Mouse (Mus musculus) forebrain, embryonic 15.5 days (tissue): ENCODE results near the gene Olfr19. TPM values are rescaled to one million over a fixed set of nuclear protein-coding genes. Genes with fewer than 3 reads are reported as not detected.
"Not testable (repeated sequence)": the region's sequence is repeated elsewhere in the genome, so short reads cannot be mapped to it uniquely, and the experiment has no call there.

Source experiments
- ATAC-seq: fragments of 200-750 bp; cut with Nextera tagmentation; replicated peaks from 2 replicates; pipeline ENCODE4 v1.8.0; 2017; ENCODE audit warnings: mild to moderate bottlenecking, moderate TSS enrichment, moderate library complexity
- H3K27ac ChIP-seq: fragments of 300-500 bp; sonication (generic); replicated peaks from 2 replicates; pipeline ENCODE4 v1.5.1; 2015; ENCODE audit warnings: mild to moderate bottlenecking, inconsistent platforms
- H3K27me3 ChIP-seq: fragments of 300-500 bp; sonication (generic); 2 replicates; pipeline ENCODE4 v1.6.1; 2015; ENCODE audit warnings: inconsistent platforms
- H3K36me3 ChIP-seq: fragments of 300-500 bp; sonication (generic); 2 replicates; pipeline ENCODE4 v1.6.1; 2015; ENCODE audit warnings: mild to moderate bottlenecking, inconsistent platforms
- H3K4me1 ChIP-seq: fragments of 300-500 bp; sonication (generic); 2 replicates; pipeline ENCODE4 v1.6.1; 2015; ENCODE audit warnings: inconsistent platforms
- H3K4me2 ChIP-seq: fragments of 300-500 bp; sonication (generic); replicated peaks from 2 replicates; pipeline ENCODE4 v1.6.1; 2015; ENCODE audit warnings: mild to moderate bottlenecking, inconsistent platforms
- H3K4me3 ChIP-seq: fragments of 300-500 bp; sonication (generic); 2 replicates; pipeline ENCODE4 v1.5.1; 2015; ENCODE audit warnings: mild to moderate bottlenecking, inconsistent platforms
- H3K9ac ChIP-seq: fragments of 300-500 bp; sonication (generic); replicated peaks from 2 replicates; pipeline ENCODE4 v1.6.1; 2015; ENCODE audit warnings: mild to moderate bottlenecking, inconsistent platforms
- H3K9me3 ChIP-seq: fragments of 300-500 bp; sonication (generic); 2 replicates; pipeline ENCODE4 v1.6.1; 2016; ENCODE audit warnings: inconsistent platforms
- WGBS: fragments of 180-500 bp; shearing (Covaris S2); methylation state at CpG from one replicate; pipeline ENCODE4 v1.1.7; 2015; ENCODE audit warnings: mixed read lengths; 5-methylcytosine and 5-hydroxymethylcytosine counted together
- polyA plus RNA-seq: library from polyadenylated mRNA; unstranded; fragments of >200 nt; fragmentation: Nextera tagmentation; extraction: Ambion mirVana; gene quantifications from 2 replicates; pipeline ENCODE4 v1.2.1, GENCODE M21; 2015

Gene Olfr19
- polyA plus RNA-seq = not detected in 2 replicates

- Histone ChIP-seq H3K27ac (no peak within 1 kb of the TSS), H3K9ac (no peak within 1 kb of the TSS), H3K9me3 (no peaks in the 10 kb centered on the region), H3K36me3 (no peaks in the 10 kb centered on the region), H3K4me1 (no peaks in the 10 kb centered on the region), H3K4me3 (no peak within 1 kb of the TSS), H3K27me3 (no peaks in the 10 kb centered on the region), H3K4me2 (no peak within 1 kb of the TSS)
- WGBS = 79% methylated on average over 2 of the region's 2 CpGs
- no peak for ATAC-seq
These were observed at the start of gene Olfr19 for GRCm38 (mm10) chr16:16676305-16676704. Gene Olfr19, minus strand, starts transcription at chr16:16676405.

GRCm38 (mm10) chr16:16684975-16685374, 8.8 kb upstream of the Olfr19 start:
- WGBS = 56% methylated on average over 3 of the region's 3 CpGs
- Histone ChIP-seq H3K9ac (no peak overlapping the region), H3K9me3 (no peaks in the 10 kb centered on the region), H3K4me1 (no peaks in the 10 kb centered on the region), H3K27ac (no peak overlapping the region), H3K4me3 (no peak overlapping the region), H3K4me2 (no peak overlapping the region), H3K27me3 (no peaks in the 10 kb centered on the region), H3K36me3 (no peaks in the 10 kb centered on the region)
- no peak for ATAC-seq

DNA sequence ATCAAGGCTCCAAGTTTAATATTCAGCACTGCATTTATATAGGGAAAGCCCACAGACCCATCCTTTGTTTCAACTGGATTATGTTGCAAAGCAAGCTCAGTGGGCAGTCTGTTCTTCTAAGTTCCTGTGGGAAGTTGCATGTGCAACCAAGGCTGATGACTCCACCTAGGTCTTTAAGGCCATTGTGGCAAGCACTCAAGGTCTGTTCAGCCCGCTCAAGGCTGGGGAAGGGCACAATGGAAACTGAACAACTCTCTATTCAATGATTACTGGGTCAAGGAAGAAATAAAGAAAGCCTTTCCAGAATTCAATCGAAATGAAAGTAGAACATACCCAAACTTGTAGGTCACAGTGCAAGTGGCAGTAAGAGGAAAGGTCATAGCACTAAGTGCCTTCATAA, 7.8 kb upstream of the Olfr19 start:
- Histone ChIP-seq H3K4me3 (no peak overlapping the region), H3K4me2 (no peak overlapping the region), H3K9ac (no peak overlapping the region), H3K4me1 (no peaks in the 10 kb centered on the region), H3K27ac (no peak overlapping the region), H3K36me3 (no peaks in the 10 kb centered on the region), H3K27me3 (no peaks in the 10 kb centered on the region), H3K9me3 (no peaks in the 10 kb centered on the region)
- ATAC-seq = no peak
- 69% methylated on average over 2 of the region's 2 CpGs for WGBS

DNA sequence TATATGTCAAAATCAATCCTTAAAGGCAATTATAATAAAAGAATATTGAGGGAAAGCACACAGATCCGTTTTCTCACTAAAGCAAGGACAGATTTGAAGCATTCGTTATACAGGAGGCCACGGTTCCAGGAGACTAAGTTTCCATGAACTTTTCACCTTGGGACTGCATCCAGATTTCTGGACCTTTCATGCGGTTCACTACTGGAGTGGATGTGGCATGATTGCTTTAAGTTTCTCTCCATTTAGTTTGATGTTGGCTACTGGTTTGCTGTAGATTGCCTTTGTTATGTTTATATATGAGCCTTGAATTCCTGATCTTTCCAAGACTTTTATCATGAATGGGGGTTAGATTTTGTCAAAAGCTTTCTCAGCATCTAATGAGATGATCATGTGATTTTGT, 11.2 kb downstream of the Olfr19 start:
- 78% methylated on average over 4 of the region's 4 CpGs for WGBS
- H3K4me2 ChIP-seq = no peak overlapping the region

DNA sequence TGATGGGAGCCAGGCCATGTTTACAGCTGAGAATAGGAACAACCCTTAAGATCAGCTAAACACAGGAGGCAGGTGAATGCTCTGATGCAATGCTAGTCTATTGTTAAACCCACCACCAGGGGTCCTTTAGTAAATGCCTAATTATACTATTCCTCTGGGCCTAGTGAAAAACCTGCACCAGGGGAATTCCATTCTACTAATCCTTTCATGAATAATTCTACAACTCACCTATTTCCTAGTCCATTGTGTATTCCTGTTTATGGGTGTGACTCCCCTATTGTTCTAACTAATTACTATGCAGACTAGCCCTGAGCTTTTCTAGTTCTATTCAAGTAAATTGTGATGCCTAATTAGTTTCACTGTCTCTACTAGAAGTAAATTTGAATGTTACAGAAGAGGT, 11.7 kb downstream of the Olfr19 start:
- not testable (repeated sequence) for H3K36me3 ChIP-seq, H3K4me1 ChIP-seq, H3K4me2 ChIP-seq, H3K9ac ChIP-seq, H3K9me3 ChIP-seq, H3K27me3 ChIP-seq, H3K4me3 ChIP-seq, H3K27ac ChIP-seq, ATAC-seq

More for the DNA sequence above, 11.2 kb downstream of the Olfr19 start:
- H3K4me1 ChIP-seq = no peaks in the 10 kb centered on the region
- H3K9me3 ChIP-seq = 0 out of 2 replicates have a peak, but pooled peaks cover 3% of the 10 kb centered on the region
- no peak overlapping the region for H3K9ac ChIP-seq
- no peak overlapping the region for H3K27ac ChIP-seq
- ATAC-seq = no peak
- H3K36me3 ChIP-seq = no peaks in the 10 kb centered on the region
- H3K4me3 ChIP-seq = no peak overlapping the region
- no peaks in the 10 kb centered on the region for H3K27me3 ChIP-seq

DNA sequence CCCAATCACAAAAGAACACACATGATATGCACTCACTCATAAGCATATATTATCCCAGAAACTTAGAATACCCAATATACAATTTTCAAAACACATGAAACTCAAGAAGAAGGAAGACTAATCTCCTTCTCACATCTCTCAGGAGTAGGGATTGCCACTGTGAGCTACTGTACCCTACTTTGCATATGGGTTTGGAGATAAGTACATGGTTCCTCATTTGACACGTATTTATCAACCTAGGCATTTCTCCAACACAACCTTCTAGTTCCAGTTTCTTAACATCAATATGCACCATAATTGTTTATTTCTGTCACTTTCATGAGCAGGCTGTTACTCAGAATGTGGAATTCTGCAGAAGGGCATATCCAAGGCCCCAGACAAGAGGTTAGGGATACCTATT, 31.1 kb downstream of the Olfr19 start:
- no peaks in the 10 kb centered on the region for H3K27me3 ChIP-seq
- H3K9me3 ChIP-seq = no peaks in the 10 kb centered on the region
- no peak overlapping the region for H3K4me3 ChIP-seq
- H3K9ac ChIP-seq = no peak overlapping the region
- H3K4me2 ChIP-seq = no peak overlapping the region
- no peak for ATAC-seq
- WGBS = 92% methylated on average over 1 of the region's 1 CpGs
- H3K27ac ChIP-seq = no peak overlapping the region
- H3K36me3 ChIP-seq = no peaks in the 10 kb centered on the region
- H3K4me1 ChIP-seq = no peaks in the 10 kb centered on the region

- Histone ChIP-seq H3K36me3 (no peaks in the 10 kb centered on the region), H3K4me1 (no peaks in the 10 kb centered on the region), H3K9ac (no peak overlapping the region), H3K4me2 (no peak overlapping the region), H3K27ac (no peak overlapping the region), H3K9me3 (peaks cover 3% of the 10 kb centered on the region; the same call in 1 of the 2 replicates), H3K4me3 (no peak overlapping the region), H3K27me3 (no peaks in the 10 kb centered on the region)
- ATAC-seq = no peak
These were observed 42.5 kb downstream of the Olfr19 start for GRCm38 (mm10) chr16:16633730-16634129.

Other genes starting within 250 kb of the Olfr19 start
- 27.1 TPM in 2 replicates for gene Fgd4, start 75.9 kb downstream of the Olfr19 start, polyA plus RNA-seq
- 9.7 and 11.3 TPM in 2 replicates for gene Spag6l, start 153.1 kb upstream of the Olfr19 start, polyA plus RNA-seq
- not detected in 2 replicates for gene Igll1, start 187.6 kb upstream of the Olfr19 start, polyA plus RNA-seq
- gene Top3b, start 194.3 kb upstream of the Olfr19 start, polyA plus RNA-seq = 68.8 and 75.8 TPM in 2 replicates
- 1.7 and 2.7 TPM in 2 replicates for gene Vpreb1, start 194.4 kb upstream of the Olfr19 start, polyA plus RNA-seq
- gene Ppm1f, start 220.1 kb upstream of the Olfr19 start, polyA plus RNA-seq = 25.4 and 26.4 TPM in 2 replicates